Mouse (Mus musculus): Measurements from ENCODE around the gene Gtf2a2.

Gene Gtf2a2

GRCm38 (mm10) chr9:70012408-70012901, at the start of gene Gtf2a2:
Gene Gtf2a2 (plus strand): TSS chr9:70012550.
- DNase-seq (ENCODE audit: low read depth, low spot score), result peak; percentile 90

DNA sequence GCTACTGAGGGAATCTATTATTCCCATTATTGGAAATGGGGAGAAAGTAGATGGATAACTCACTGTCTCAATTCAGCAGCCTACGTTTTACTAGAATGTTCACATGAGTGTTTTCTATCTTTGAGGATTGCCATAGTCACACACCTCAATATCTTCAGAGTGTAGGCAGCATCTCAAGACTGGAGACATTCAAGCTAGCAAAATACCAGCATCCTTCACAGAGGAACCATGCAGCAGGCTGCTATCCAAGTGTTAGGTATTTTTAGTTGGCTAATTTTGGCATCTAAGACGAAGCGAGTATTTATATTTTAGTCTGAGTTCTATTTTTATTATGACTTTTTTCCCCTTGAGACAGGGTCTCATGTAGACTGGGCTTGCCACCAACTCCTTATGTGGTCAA, 48.0 kb upstream of the Gtf2a2 start:
- no peak for DNase-seq (ENCODE audit: low read depth, low spot score)

DNA sequence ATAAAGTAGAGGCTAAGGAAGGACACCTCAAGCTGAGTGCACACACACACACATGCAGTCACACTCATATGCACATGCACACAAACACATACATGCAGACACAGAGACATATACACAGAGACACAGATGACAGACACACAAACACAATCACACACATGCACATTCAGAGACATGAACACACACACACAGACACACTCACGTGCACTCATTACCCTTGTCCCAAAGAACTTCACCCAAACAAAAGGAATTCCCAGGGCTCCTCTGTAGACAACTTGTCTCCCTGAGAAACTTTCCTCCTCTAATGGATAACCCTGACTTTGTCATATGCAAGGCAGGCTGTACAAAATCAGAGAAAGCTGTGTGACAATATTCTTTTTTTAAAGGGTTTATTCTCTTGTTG, 26.8 kb upstream of the Gtf2a2 start:
- DNase-seq (ENCODE audit: low read depth, low spot score), result no peak

- no peak for DNase-seq (ENCODE audit: low read depth, low spot score)
Measured at GRCm38 (mm10) chr9:69986063-69986462, 26.3 kb upstream of the Gtf2a2 start.

GRCm38 (mm10) chr9:69986571-69986970, 25.8 kb upstream of the Gtf2a2 start:
- no peak for DNase-seq (ENCODE audit: low read depth, low spot score)

DNA sequence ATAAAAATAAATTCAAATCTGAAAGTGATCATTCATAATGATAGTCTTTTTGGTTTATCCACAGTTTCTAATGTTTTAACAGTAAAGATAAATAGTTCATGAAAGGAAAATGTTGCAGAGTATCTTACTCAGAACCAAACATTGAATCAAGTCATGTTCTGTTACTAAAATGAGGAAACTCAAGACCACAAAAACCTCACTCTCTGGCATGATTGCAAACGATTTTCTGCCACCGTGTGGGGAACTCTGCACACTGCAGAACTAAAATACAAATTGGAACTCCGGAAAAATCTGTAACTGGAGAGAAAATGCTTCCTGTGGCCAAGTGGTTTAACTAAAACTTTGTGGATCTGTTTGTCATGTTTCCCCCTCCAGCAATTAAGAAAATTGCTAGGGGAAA, 24.8 kb upstream of the Gtf2a2 start:
- DNase-seq (ENCODE audit: low read depth, low spot score), result peak; percentile 88

- no peak for DNase-seq (ENCODE audit: low read depth, low spot score)
Measured at GRCm38 (mm10) chr9:69988706-69989302, 23.5 kb upstream of the Gtf2a2 start.

- peak; percentile 95 for DNase-seq (ENCODE audit: low read depth, low spot score)
Measured at GRCm38 (mm10) chr9:69989303-69990121, 22.8 kb upstream of the Gtf2a2 start, which contains the start of gene Bnip2. Gene Bnip2 (plus strand): TSS chr9:69989466.

DNA sequence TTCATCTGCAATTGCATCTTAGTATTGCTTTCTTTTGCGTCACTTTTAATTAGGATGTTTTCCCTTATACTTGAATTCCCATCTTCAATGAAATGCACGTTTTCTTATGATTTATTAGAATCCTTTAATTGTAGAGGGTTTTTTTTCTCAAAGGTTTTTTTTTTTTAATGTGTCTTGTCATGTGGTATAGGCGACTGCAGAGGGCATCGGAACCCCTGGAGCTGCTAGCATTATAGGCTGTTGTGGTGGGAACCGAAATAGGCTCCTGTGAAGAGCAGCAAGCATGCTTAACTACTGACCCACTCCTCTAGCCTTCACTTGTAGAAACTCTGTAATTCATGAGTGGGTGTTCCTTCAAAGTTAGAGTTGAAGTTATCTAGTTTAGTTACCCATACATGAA, 22.0 kb upstream of the Gtf2a2 start:
- peak; percentile 65 for DNase-seq (ENCODE audit: low read depth, low spot score)

- no peak for DNase-seq (ENCODE audit: low read depth, low spot score)
Measured at GRCm38 (mm10) chr9:69992841-69993277, 19.5 kb upstream of the Gtf2a2 start.

DNA sequence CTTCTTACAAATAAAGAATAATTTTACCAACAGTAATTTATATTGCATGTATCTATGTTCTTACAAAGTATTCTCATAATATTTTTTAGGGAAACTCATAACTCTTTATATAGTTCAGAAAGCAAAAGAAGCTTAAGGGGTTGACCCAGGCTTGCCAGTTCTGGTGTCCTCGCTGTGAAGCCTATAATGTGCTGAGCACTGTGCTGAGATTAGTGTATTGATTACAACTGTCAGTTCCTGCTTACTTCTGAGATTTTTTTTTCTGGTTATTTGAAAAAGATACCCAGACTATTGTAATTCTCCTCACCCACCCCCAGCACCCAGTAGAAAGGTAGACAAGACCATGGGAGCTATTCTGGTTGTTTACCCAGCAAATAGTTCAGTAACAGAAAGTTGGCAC, 18.9 kb upstream of the Gtf2a2 start:
- DNase-seq (ENCODE audit: low read depth, low spot score), result no peak

GRCm38 (mm10) chr9:69994547-69994946, 17.8 kb upstream of the Gtf2a2 start:
- no peak for DNase-seq (ENCODE audit: low read depth, low spot score)

DNA sequence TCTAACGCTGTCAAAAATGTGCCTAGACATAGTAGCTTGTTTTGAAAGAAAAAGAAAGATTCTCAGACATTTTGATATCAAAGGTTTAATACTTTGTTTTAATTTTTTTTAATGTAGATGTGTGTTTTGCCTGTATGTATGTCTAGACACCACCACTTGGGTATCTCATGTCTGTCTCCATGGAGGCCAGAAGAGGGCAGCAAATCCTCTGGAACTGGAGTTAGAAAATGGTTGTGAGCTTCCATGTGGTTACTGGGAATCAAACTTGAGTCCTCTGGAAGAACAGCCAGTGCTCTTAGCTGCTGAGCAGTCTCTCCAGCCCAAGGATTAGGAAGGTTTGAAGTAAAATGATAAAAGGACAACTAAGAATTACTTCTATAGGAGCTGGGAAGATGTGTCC, 13.0 kb upstream of the Gtf2a2 start:
- peak; percentile 50 for DNase-seq (ENCODE audit: low read depth, low spot score)

DNA sequence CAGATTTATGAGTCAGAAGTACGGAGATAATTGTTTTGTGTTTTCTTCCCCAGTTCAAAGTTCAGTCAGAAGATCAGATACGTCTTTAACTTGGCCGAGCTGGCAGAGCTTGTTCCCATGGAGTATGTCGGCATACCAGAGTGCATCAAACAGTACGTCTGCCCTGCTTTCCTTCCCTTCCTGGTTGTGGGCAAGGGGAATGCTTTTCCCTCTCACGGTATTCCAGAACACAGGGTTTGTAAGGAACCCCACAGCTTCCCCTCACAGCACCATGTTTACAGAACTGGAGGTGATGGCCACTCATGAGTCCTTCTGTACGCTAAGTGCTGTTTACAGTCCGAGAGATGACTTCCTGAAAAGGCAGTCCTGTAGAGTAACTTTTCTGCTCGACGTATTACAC, 8.8 kb upstream of the Gtf2a2 start:
- DNase-seq (ENCODE audit: low read depth, low spot score), result no peak

DNA sequence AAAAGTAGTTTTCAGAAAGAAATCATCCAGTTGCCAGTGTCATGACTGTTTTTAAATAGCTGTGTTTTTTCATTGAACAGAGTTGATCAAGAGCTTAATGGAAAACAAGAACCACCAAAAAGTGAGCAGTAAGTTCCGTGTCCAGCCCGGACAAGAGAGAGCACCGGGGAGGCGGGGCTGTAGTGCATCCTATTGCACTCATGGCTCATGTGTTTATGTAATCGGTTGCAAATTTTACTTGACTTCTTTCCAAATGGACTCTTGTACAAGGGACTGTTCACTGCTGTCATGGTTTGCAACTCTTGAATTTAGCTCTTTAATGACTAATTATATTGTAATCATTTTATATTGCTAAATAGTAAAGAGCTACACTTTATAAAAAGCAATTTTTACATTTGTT, 5.4 kb upstream of the Gtf2a2 start:
- no peak for DNase-seq (ENCODE audit: low read depth, low spot score)

DNA sequence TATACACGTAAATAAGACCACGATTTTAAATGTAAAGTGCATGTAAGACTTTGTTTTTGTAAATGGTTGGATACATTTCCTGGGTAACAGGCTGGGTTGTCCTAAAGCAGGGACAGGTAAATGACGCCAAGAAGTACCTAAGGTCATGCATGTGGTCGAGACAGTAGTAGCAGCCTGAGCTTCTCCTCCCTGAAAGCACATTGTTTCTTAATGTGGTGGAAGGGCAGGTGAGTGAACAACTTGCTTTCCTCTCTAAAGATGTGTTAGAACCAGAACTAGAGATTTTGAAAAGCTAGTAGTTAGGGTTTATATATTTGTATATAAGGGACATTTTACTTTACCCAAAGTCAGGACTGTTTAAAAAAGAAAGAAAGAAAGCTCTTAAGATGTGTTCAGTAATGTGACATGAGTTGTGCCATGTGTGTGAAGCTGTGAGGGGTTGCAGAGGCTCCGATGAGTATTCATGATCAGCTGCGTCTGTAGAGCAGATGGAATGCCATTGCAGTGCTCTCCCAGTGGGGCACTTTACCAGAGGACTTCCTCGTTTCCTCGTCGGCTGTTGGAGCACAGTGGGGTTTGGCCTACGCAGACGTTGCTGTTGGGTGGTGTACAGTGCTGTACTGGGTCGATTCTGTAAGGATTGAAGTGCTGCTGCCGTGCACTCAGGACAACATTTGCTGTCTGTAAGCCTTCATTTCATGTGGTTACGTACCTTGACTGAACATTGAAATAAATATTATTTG, 4.7 kb upstream of the Gtf2a2 start:
- no peak for DNase-seq (ENCODE audit: low read depth, low spot score)

- no peak for DNase-seq (ENCODE audit: low read depth, low spot score)
Measured at GRCm38 (mm10) chr9:70009754-70010304, 2.5 kb upstream of the Gtf2a2 start.

- no peak for DNase-seq (ENCODE audit: low read depth, low spot score)
Measured at GRCm38 (mm10) chr9:70010781-70011473, 1.4 kb upstream of the Gtf2a2 start.

DNA sequence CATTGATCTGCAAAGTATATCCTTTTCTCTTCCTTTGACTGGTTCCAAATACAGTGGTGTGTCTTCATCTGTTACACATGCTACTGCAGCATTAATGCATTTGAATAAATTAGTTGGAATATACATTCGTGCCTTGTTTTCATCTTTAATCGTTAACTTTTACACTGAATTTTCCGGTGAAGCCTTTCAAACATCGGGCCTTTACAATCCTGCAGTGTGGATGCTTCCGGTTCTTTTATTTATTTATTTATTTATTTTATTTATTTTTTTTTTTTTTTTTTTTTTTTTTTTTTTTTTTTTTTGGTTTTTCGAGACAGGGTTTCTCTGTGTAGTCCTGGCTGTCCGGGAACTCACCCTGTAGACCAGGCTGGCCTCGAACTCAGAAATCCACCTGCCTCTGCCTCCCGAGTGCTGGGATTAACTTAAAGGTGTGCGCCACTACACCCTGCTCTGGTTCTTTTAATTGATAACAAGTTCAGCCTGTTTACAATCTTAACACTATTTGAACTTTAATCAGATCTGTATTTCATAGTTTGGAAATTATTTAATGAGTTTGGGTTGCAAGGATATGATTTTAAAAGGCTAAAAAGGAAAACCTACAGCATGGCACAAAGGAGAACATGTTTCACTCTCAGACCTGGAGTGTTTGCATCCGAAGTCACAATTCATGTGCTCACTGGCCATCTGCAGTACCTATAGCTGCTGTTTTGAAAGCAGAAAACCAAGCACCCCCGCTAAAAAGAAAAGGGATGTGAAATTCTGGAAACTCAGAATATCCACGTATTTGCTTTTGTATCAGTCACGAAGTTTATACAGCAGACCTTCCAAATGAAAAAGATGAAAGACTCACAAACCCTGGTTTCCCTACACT, 578 bp upstream of the Gtf2a2 start:
- no peak for DNase-seq (ENCODE audit: low read depth, low spot score)

DNA sequence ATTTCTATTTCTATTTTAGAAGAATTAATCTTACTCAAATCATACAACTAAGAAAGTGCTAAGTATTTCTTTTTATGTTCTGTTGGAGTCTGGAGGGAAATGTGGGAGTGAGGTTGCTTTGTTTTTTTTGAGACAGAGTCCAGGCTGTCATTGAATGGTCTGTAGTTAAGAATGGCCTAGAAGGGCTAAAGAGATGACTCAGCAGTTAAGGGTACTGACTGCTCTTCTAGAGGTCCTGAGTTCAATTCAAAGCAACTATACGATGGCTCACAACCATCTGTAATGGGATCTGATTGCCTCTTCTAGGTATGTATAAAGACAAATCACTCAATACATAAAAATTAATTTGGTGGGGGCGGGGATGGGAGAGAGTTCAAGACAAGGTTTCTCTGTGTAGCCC, 3.3 kb downstream of the Gtf2a2 start:
- no peak for DNase-seq (ENCODE audit: low read depth, low spot score)
